Mouse (Mus musculus) layer of hippocampus, postnatal 25 days (tissue): ENCODE results near the gene Fbl. TPM values are rescaled to one million over a fixed set of nuclear protein-coding genes. Genes with fewer than 3 reads are reported as not detected.
A peak's percentile ranks its signal among the peaks of the same experiment; 100 is the strongest.
"Not testable (repeated sequence)": the region's sequence is repeated elsewhere in the genome, so short reads cannot be mapped to it uniquely, and the experiment has no call there.

Experiments
- DNase-seq, 2 experiments: peaks; one replicate each; pipeline ENCODE4 v3.0.0; 2022; ENCODE audit warnings: mixed read lengths in 2 of 2, low spot score in 1 of 2; ENCODE audit errors: extremely low spot score in 1 of 2
- total RNA-seq, 2 experiments: library from RNA; stranded (reverse); gene quantifications; 2 replicates each; pipeline ENCODE4 v1.2.3; 2021

Fbl gene
- total RNA-seq, 2 experiments from 2014 or later, result 43.5 to 53.4 TPM

GRCm38 (mm10) chr7:28191489-28191888 lies 22.0 kb downstream of the Fbl start:
- DNase-seq, result no peak

GRCm38 (mm10) chr7:28191903-28192302 lies 22.4 kb downstream of the Fbl start:
- no peak for DNase-seq

GRCm38 (mm10) chr7:28195414-28196098 lies 26.0 kb downstream of the Fbl start:
- DNase-seq, result no peak

DNA sequence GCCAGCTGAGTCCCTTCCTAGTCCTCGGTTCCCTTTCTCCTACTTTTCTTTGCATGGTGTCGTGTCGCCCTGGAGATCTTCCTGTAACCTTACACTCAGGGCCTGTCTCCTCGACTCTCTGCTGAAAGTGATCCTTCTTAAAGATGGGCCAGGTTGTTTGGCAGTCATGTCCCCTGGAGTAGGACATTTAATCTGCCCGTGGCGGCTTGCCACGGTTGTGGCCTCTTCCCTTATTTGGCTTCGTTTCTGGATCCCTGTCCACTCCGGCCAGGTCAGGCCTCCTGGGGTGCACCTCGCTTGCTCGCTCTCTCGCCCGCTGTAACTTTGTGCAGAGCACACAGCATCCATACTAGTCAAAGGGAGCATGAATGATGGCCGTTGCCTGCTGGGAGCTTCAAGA lies 27.0 kb downstream of the Fbl start:
- DNase-seq, result no peak

- no peak for DNase-seq
These were observed 29.5 kb downstream of the Fbl start for GRCm38 (mm10) chr7:28199054-28199453.

- no peak for DNase-seq
These were observed 33.9 kb downstream of the Fbl start for GRCm38 (mm10) chr7:28203207-28204108.

DNA sequence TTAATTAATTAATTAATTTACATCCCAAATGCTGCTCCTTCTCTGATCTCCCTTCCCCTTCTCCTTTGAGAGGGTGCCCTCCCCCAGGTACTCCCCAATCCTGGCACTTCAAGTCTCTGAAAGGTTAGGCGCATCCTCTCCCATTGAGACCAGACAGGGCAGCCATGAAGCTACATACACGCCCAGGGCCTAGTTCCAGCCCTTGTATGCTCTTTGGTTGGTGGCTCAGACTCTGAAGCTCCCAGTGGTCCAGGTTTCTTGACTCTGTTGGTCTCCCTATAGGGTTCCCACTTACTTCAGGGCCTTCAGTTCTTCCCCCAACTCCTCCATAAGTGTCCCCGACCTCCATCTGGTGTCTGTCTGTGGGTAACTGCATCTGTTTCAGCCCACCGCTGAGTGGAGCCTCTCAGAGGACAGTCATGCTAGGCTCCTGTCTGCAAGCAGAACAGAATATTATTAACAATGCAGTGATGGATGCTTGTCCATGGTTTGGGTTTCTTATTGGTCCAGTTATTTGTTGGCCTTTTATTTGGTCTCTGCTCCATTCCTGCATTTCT lies 36.6 kb downstream of the Fbl start:
- no peak for DNase-seq

GRCm38 (mm10) chr7:28208396-28208987 lies 39.0 kb downstream of the Fbl start:
- DNase-seq, result no peak

DNA sequence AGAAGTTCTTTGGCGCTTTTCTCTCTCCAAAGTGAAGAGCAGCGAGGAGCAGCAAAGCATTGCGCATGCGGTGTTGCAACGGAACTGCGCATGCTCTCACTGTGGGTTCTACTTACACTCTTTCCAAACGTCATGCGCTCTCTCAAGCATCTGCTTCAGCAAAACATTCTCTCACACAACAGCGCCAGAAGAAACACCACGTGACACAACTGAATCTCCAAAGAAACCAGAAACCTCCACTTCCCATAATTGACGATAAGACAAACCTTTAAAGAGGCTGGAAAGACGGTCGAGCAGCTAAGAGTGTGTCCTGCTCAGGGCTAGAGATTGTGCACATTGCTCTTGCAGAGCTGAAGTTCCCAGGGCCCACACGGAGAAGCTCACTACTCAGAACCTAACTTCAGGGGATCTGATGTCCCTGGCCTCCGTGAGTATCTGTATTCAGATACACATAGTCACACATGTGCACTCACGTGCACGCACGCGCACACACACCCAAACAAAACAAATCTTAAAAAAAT lies 39.5 kb downstream of the Fbl start:
- peak; percentile 41 to 59 for DNase-seq

- no peak for DNase-seq
These were observed 41.2 kb downstream of the Fbl start for GRCm38 (mm10) chr7:28210731-28211130.

DNA sequence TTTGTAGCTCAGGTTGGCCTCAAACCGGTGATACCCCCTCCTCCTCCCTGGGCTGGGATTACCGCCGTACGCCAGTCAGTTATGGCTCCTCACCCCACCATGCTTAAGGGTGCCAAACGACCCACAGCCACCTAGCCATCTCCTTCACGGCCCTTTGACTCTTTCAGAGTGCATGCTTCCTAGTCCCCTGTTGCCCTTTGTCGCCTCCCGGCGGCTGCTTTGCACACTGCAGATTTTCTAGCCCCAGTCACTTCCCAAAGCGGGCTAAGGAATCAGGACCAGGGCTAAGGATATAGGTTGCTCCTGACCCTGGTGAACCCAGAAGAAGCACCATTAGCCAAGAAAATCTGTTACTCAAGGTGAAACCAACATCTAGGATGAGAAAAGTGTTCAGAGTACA lies 44.6 kb downstream of the Fbl start:
- DNase-seq, result peak; percentile 51 to 74

- DNase-seq, result not testable (repeated sequence)
These were observed 46.4 kb downstream of the Fbl start for GRCm38 (mm10) chr7:28215950-28216349.

DNA sequence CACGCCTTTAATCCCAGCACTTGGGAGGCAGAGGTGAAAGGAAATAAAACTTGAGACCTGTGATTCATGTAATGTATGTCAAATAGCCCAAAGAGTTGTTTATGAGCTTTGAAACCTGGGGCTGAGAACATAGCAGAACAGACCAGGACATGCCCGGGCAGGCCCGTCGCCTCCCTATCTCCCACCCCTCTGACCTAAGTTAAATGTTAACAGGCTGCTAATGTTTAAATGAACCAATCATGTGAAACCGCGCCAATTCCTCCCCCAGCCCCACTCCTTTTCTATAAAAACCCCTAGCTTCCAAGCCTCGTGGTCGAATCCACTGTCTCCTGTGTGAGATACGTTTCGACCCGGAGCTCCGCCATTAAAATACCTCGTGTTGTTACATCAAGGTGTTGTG lies 48.3 kb downstream of the Fbl start:
- DNase-seq, result not testable (repeated sequence)

GRCm38 (mm10) chr7:28218951-28219740 lies 49.6 kb downstream of the Fbl start:
- DNase-seq, result peak in 1 of 2 experiments; percentile 62

- not testable (repeated sequence) for DNase-seq
These were observed 57.3 kb downstream of the Fbl start for GRCm38 (mm10) chr7:28226836-28227235.

- not testable (repeated sequence) for DNase-seq
These were observed 57.9 kb downstream of the Fbl start for GRCm38 (mm10) chr7:28227421-28227820.
